Mouse (Mus musculus) liver, embryonic 11.5 days (tissue): ENCODE data around the gene Zmynd8. TPM values are rescaled to one million over a fixed set of nuclear protein-coding genes. Genes with fewer than 3 reads are reported as not detected.

Experiments
- ATAC-seq: fragments of 200-750 bp; cut with Nextera tagmentation; replicated peaks from 2 replicates; pipeline ENCODE4 v1.8.0; 2017; ENCODE audit warnings: moderate number of reproducible peaks, mild to moderate bottlenecking, moderate TSS enrichment, moderate library complexity; ENCODE audit not compliant: low FRiP score
- DNase-seq: peaks from one replicate; pipeline ENCODE4 v3.0.0-alpha.2; 2017; ENCODE audit warnings: low spot score
- H3K27ac ChIP-seq: fragments of 300-500 bp; sonication (generic); 2 replicates; pipeline ENCODE4 v1.5.1; 2014; ENCODE audit warnings: mild to moderate bottlenecking, low read depth, low read length, control low read depth
- H3K27me3 ChIP-seq: fragments of 300-500 bp; sonication (generic); replicated peaks from 2 replicates; pipeline ENCODE4 v1.6.1; 2014; ENCODE audit warnings: low read length, mixed read lengths; ENCODE audit not compliant: control insufficient read depth, insufficient read depth
- H3K36me3 ChIP-seq: fragments of 300-500 bp; sonication (generic); 2 replicates; pipeline ENCODE4 v1.6.1; 2014; ENCODE audit warnings: mild to moderate bottlenecking, low read length, moderate library complexity, mixed read lengths; ENCODE audit not compliant: control insufficient read depth, insufficient read depth
- H3K4me1 ChIP-seq: fragments of 300-500 bp; sonication (generic); replicated peaks from 2 replicates; pipeline ENCODE4 v1.6.1; 2014; ENCODE audit warnings: low read length, mixed read lengths; ENCODE audit not compliant: control insufficient read depth, insufficient read depth
- H3K4me2 ChIP-seq: fragments of 300-500 bp; sonication (generic); 2 replicates; pipeline ENCODE4 v1.6.1; 2014; ENCODE audit warnings: mild to moderate bottlenecking, control low read depth, moderate library complexity
- H3K4me3 ChIP-seq: fragments of 300-500 bp; sonication (generic); 2 replicates; pipeline ENCODE4 v1.5.1; 2014; ENCODE audit warnings: low read depth, low read length, control low read depth
- H3K9ac ChIP-seq: fragments of 300-500 bp; sonication (generic); 2 replicates; pipeline ENCODE4 v1.6.1; 2014; ENCODE audit warnings: low read depth, low read length, control low read depth
- H3K9me3 ChIP-seq: fragments of 300-500 bp; sonication (generic); 2 replicates; pipeline ENCODE4 v1.6.1; 2016; ENCODE audit warnings: low read length, inconsistent platforms, mixed read lengths; ENCODE audit not compliant: control insufficient read depth
- WGBS: fragments of 180-500 bp; shearing (Covaris S2); extraction: QIAGEN DNeasy Blood & Tissue Kit; methylation state at CpG from one replicate; pipeline ENCODE4 v1.1.7; 2014; 5-methylcytosine and 5-hydroxymethylcytosine counted together
- microRNA-seq: library from miRNA; unstranded; fragments of <30 nt; microRNA quantifications from one replicate; pipeline ENCODE4, GENCODE M21; 2017; ENCODE audit warnings: borderline number of aligned reads
- polyA plus RNA-seq: library from polyadenylated mRNA; unstranded; fragments of >200 nt; fragmentation: Nextera tagmentation; extraction: Ambion mirVana; gene quantifications from 2 replicates; pipeline ENCODE4 v1.2.1, GENCODE M21; 2014

The Zmynd8 gene
- polyA plus RNA-seq, 1 experiment from 2014 or later = 55.8 TPM

GRCm38 (mm10) chr2:165745306-165746098 is 153.3 kb downstream of the Zmynd8 start:
- no peak for DNase-seq
- 74% methylated on average over 18 of the region's 18 CpGs for WGBS
- Histone ChIP-seq H3K4me2 (no peak overlapping the region), H3K9ac (no peak overlapping the region), H3K9me3 (no peaks in the 10 kb centered on the region), H3K36me3 (no peaks in the 10 kb centered on the region), H3K27ac (no peak overlapping the region), H3K4me3 (no peak overlapping the region), H3K4me1 (no peaks in the 10 kb centered on the region; the same call in 1 of the 2 replicates), H3K27me3 (peaks cover 9% of the 10 kb centered on the region)
- ATAC-seq = no peak

DNA sequence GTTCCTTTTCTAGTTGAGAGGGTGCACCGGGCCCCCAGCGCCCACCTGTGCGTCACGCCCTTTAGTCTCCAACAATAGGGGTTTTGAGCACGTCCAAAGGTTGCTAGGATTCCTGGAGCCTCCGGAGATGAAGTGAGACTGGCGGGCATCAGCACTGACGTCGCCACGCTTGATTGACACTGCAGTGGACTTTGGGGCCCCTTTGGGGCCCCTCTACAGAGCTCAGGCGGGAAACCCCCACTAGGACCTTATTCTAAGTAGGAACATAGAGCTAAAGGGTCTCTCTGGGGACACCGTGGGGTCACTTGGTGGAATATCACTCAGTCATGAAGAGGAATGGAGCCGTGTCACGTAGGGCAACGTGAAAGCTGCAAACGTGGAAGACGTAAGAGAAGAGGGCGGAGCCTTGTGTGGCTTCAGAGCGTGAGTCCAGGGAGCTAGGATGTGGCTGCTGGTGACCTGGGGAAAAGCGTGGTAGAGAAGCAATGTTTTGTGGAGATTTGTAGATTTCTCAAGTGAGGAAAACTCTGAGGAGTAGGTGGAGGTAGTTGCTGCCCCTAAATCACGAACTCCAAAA is 156.5 kb downstream of the Zmynd8 start:
- Histone ChIP-seq H3K4me1 (no peaks in the 10 kb centered on the region), H3K9me3 (no peaks in the 10 kb centered on the region), H3K27ac (no peak overlapping the region), H3K4me3 (no peak overlapping the region), H3K27me3 (0 out of 2 replicates have a peak, but pooled peaks cover 3% of the 10 kb centered on the region), H3K36me3 (no peaks in the 10 kb centered on the region), H3K4me2 (no peak overlapping the region), H3K9ac (no peak overlapping the region)
- DNase-seq = no peak
- whole genome bisulfite sequencing = 31% methylated on average over 21 of the region's 21 CpGs
- no peak for ATAC-seq

DNA sequence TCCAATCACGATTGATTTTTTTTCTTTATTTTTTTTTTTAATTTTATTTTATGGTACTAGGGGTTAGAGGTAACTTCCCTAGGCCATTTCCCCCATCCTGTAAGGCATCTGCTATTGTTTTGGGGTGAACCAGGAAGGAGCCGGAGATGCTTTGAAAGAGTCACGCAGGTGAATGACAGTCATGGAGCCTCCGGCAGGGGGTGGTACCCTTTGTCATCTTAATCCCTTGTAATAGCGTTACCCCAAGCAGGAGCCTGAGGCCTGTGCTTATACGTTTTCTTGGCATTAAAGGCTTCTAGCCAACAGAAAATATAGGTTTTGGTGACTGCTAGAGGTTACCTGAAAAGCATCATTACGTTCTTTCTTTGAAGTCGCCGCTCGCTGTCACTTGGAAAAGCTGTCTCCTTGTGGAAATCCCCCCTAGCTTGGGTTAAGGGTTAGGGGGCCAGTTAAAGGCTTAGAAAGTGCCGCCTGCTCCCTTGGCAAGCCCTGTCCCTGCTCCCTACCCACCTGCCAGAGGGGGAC is 157.2 kb downstream of the Zmynd8 start:
- DNase-seq (no peak), ATAC-seq (no peak)
- Histone ChIP-seq H3K4me1 (no peaks in the 10 kb centered on the region), H3K9me3 (no peaks in the 10 kb centered on the region), H3K9ac (no peak overlapping the region), H3K4me2 (no peak overlapping the region), H3K27ac (no peak overlapping the region), H3K36me3 (no peaks in the 10 kb centered on the region), H3K27me3 (0 out of 2 replicates have a peak, but pooled peaks cover 3% of the 10 kb centered on the region), H3K4me3 (no peak overlapping the region)
- 42% methylated on average over 11 of the region's 11 CpGs for WGBS

GRCm38 (mm10) chr2:165740982-165741381 is 157.8 kb downstream of the Zmynd8 start:
- ATAC-seq (no peak), DNase-seq (no peak)
- Histone ChIP-seq H3K27ac (no peak overlapping the region), H3K9ac (no peak overlapping the region), H3K27me3 (0 out of 2 replicates have a peak, but pooled peaks cover 3% of the 10 kb centered on the region), H3K9me3 (no peaks in the 10 kb centered on the region), H3K4me2 (no peak overlapping the region), H3K4me3 (no peak overlapping the region), H3K4me1 (no peaks in the 10 kb centered on the region), H3K36me3 (no peaks in the 10 kb centered on the region)
- 35% methylated on average over 9 of the region's 9 CpGs for WGBS

DNA sequence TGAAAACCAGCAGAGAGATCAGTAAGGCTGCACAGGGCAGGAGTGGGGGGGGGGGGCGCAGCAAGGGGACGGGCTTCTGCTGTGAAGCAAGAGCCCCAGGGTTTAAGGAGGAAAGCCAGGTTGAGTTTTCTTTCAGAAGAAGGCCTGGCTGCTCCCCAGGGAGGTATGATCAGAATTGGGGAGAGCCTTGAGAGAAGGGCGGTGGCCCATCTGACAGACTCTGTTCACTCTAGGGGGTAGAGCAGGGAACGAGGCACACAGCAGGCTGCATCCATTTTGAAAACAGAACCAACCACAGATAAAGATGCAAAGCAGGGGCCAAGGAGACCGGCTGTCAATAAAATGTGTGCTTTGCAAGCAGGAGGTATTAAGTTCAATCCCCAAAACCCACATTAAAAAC is 158.4 kb downstream of the Zmynd8 start:
- H3K27ac ChIP-seq = no peak overlapping the region
- WGBS = 49% methylated on average over 5 of the region's 5 CpGs
- no peaks in the 10 kb centered on the region for H3K4me1 ChIP-seq
- H3K4me3 ChIP-seq = no peak overlapping the region
- no peaks in the 10 kb centered on the region for H3K9me3 ChIP-seq
- H3K9ac ChIP-seq = no peak overlapping the region
- no peaks in the 10 kb centered on the region for H3K36me3 ChIP-seq
- 0 out of 2 replicates have a peak, but pooled peaks cover 3% of the 10 kb centered on the region for H3K27me3 ChIP-seq
- H3K4me2 ChIP-seq = no peak overlapping the region
- ATAC-seq (no peak), DNase-seq (no peak)

GRCm38 (mm10) chr2:165736297-165736696 is 162.5 kb downstream of the Zmynd8 start:
- Histone ChIP-seq H3K4me2 (no peak overlapping the region), H3K9ac (no peak overlapping the region), H3K27ac (no peak overlapping the region), H3K4me1 (no peaks in the 10 kb centered on the region), H3K9me3 (no peaks in the 10 kb centered on the region), H3K4me3 (no peak overlapping the region), H3K36me3 (no peaks in the 10 kb centered on the region), H3K27me3 (no peaks in the 10 kb centered on the region)
- DNase-seq (no peak), ATAC-seq (no peak)
- 76% methylated on average over 2 of the region's 2 CpGs for WGBS

Small RNAs within 50 kb of the gene (microRNA-seq; reads per million reads assigned to microRNA genes)
- not detected for gene Gm22692

Other genes starting within 250 kb of the Zmynd8 start
- 15.2 and 16.6 TPM in 2 replicates for gene Ncoa3, start 93.6 kb upstream of the Zmynd8 start, polyA plus RNA-seq